Mouse (Mus musculus): ENCODE results near the gene Il33. TPM values are rescaled to one million over a fixed set of nuclear protein-coding genes. Genes with fewer than 3 reads are reported as not detected.
A peak's percentile ranks its signal among the peaks of the same experiment; 100 is the strongest.

Il33 gene
- 10 to 100 TPM; 31.9 to 34.2 TPM for total RNA-seq (2021)

DNA sequence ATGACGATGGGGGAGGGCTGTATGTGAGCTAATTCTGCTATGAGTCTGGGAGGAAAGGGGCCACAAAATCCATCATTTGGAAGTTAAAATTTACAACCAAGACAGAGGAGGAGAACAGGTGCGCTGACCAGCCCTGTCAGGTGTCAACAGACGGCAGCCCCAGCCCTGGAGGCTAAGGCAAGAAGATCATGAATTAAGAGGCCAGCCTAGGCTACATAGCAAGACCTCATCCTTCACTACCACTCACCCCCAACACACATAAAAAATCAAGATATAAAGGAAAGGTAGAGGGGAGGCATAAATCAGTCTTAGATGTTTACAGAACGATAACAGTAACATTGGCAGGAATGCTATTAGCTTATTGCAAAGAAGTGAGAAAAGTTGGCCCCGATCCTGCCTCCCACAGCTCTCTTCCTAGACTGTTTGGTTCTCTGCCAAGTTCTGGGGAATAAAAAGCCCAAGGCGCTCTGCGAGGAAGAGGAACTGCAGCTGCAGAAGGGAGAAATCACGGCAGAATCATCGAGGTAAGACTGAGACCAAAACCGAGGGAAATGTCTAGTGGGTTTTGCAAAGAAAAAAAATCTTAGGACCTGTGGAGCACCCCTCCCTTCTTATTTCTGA, at the start of gene Il33:
Gene Il33, plus strand, starts transcription at position 477 of the 621 bp plus-strand sequence.
- DNase-seq = peak; percentile 50 to 54

DNA sequence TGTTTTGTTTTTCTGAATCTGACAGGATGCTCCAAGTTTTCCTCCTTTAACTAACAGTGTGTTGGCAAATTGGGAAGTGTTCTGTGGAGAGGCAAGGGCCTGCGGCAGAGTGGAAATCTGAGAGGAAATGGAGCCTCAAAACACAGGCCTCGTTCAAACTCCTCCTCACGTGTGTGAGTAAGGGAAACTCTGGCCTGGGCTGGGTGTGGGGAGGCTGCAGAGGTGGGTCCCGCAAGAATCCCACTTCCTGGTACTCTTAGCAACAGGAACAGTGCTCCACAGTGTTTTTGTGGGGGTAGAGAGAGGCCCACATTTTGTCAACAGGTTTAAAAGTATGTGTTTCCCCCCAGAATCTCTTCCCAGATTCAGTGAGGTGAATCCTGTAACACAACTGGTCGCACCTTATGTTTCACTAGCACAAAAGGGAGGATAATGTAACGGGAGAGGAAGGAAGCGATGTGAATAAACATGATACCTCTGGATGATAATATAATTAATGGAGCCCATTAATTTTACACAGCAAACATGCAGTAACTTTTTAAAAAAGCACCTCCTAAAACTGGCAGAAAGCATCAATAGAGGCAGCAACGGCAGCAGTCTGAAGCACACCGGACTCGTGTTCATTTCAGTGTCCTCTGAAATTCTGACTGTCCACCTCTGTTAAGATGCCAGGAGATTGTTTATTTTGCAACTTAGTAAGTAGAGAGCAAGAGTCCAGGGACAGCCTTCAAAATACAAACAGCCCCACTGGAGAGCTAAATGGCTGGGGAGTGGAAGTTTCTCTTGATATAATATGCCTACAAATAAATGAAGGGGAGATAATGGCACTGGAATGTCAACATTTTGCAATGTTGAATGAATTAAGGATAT, 47.3 kb upstream of the Il33 start:
- no peak for DNase-seq

DNA sequence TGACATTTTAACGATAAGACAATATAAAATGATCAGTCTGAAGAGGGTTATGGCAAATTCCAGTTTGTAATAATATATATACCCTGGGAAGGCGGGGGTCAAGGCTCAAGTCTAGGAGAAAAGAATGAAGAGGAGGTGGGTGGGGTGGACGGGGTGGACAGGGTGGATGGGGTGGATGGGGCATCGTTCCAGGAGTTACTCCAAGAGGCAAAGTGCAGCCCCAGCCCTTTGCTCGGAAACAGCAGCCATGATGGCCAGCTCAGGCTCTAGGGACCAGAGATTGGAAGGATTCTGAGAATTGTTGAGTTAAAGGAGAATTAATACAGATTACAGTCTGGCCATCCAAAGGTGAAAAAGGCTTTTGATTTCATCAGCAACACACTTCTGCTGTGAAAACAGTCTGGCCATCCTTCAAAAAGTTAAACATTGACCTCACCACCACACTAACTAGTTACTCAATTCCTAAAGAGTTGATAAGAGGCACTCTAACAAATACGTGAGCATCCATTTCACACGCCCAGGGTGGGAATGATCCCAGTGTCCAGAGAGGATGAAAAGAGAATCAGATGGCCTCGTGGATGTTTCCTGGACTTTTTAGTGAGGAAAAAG, 45.9 kb upstream of the Il33 start:
- no peak for DNase-seq

DNA sequence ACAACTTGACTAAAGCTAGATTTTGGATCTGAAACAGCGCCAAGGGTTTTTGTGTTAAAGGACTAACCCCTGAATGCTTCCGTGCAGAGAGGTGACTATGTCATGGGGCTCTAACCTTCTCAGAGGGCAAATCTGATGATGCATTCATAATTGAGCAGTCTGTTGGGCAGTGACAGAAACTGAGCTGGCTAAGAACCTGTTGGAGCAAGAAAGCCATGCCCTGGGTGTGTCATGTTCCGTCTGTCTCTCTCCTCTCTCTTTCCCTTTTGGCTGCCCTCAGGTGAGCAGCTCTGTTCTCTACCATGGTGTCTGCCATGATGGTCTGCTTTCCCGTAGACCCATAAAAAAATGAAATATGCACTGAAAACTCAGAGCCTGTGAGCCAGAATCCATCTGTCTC, 44.0 kb upstream of the Il33 start:
- no peak for DNase-seq

DNA sequence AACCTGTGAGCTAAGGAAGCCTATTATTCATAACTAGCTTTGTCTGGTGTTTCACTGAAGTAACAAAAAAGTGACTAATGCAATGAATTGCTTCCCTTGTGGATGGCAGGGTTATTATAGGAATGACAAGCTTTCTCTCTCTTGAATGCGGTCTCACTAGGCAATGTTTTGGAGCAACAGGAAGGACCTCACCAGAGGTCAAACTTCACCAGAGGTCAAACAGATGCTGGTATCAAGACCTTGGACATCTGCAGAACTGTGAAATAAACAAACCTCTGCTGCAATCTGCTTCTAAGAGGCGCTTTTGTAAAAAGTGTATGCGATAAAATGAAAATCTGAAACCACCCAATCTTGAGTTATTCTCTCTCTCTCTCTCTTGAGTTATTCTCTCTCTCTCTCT, 42.2 kb upstream of the Il33 start:
- no peak for DNase-seq

DNA sequence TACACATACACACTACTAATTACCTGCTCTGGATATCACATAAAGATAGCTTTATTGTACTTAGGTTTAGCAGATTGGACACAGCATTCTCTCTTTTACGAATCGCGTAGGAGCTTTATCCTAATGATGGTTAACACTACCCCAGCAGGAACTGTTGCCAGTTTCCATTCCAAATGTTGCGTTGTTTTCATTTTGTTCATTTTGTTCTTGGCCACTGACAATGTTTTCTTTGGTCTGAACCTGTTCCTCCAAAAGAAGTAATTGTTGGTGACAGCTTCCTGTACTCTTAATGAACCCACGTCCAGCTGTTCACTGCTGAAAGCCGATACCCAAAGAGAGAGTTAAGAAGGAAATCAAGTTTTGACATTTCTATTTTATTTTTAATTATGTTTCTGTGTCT, 39.4 kb upstream of the Il33 start:
- DNase-seq = no peak

DNA sequence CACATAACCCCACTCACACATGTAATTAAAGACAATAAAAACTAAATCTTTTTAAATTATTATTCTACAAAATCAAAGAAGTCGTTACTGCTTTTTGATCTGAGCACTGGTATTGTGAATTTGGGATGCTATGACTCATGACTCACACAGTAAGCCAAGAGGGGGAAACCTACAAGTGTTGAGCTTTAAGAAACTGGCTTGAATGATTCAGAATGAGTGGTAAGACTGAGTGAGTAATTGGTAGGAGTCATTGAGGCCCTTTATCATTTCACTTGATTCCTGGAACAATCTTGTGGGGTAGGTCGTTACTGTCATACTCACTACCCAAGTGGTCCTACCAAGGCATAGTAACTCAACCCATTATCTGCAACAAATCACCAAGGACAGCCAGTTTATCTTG, 37.4 kb upstream of the Il33 start:
- no peak for DNase-seq

DNA sequence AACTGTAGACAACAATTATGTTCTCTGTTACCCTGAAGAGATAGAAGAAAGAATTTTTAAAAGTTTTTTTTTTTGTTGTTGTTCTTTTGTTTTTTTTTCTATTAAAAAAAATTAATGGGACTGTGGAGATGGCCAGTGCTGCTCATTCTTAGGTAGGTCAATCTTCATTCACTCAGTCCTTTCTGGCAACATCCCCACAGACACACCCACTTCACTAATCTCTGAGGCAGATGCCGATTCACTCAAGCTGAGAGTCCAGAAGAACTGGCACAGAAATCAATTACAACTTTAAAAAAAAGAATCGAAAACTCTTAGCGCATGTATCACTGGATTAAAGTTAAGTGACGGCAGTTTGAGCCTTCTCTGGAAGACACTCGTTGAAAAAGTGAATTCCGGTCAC, 36.0 kb upstream of the Il33 start:
- no peak for DNase-seq

DNA sequence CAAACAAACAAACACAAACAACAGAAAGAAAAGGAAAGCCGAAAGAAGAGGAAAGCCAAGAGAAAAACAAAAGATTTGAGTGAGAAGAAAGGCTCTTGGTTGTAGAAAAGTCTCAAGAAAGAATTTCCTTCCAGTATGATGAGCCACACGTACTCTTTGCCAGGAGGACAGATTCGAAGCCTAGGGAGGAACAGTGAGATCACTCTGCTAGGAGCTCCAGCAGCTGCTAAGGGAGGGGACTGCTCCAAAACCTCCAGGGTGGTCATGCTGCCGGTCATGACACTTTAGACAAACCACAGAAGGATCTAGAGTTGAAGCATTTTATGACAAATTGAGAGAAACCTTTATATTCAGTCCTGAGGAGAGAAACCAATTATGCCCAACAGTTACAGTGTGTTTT, 32.9 kb upstream of the Il33 start:
- DNase-seq = no peak

DNA sequence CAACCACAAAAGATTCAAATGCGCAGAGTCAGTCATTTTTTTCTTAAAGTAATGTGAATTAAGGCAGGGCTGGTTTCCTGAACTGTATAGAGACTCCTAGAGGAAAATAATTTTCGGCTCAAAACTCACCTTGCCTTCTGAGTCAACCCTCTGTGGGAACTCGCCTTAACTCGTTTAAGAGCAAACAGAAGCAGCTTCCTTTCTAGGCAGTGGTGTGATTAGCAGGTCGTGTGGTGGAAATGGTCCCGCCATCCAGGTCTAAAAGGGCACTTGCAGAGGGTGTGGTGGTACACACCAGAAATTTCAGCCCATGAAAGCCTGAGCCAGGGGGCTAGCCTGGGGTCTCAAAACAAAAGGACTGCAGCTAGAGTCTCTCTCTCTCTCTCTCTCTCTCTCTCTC, 32.1 kb upstream of the Il33 start:
- DNase-seq = no peak

DNA sequence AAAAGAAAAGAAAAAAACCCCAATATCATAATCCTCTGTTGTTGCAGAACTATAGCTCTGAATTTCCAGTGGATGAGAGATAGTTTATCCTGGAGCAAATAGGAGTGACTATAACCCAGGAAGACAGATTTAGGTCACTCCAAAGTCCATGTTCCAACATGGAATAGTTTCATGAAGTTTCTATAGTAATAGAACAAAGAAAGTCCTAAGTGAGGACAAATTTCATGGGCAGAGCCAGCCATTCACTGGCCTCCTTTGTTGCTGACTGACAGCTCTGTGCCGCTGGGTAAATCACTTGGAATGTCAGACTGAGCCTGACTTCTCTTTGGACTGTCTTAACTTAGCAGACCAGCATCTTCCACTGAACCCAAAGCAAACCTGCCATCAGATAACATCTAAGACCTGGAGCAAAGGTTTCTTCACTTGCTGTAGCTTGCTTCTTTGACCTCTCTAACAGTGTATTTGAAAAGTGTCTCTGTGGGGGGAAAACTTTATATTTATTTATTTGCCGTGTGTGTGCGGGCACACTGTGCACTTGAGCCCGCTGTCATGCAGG, 31.1 kb upstream of the Il33 start:
- no peak for DNase-seq

DNA sequence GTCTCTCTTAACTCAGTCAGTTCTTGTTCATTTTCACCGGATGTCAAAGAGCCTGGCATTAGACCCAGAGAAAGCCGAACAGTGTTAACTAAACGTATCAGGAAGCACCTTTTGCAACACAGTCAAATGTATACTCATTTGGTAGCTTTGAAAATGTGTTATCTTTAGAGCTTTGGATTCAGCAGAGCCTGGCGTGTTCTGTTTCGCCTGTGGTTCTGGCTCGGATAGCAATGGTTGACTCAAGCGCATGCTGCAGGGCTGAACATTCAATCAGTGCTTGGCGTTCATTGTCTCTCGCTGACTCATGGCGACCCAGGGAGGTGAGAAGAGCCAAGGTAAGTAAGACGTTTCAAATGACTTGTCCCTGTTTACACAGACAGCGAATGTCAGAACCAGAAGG, 30.5 kb upstream of the Il33 start:
- no peak for DNase-seq

DNA sequence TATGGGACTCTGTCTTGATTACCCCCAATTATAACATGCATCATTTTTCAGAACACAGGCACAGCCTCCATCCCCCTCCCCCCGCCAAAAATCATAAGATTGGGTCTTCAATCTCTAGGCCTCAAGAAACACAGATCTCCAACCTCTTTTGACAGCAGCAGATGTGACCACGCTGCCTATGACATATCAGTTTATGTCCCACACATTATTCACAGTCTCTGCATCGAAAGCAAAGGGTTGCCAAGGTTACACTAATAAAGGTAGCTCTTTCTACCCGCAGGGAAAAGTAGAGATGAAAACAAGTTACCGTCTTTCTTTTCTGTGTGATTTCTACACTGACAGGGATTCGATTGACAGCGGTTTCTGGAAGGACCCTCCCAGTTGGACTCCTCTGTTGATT, 29.9 kb upstream of the Il33 start:
- no peak for DNase-seq

DNA sequence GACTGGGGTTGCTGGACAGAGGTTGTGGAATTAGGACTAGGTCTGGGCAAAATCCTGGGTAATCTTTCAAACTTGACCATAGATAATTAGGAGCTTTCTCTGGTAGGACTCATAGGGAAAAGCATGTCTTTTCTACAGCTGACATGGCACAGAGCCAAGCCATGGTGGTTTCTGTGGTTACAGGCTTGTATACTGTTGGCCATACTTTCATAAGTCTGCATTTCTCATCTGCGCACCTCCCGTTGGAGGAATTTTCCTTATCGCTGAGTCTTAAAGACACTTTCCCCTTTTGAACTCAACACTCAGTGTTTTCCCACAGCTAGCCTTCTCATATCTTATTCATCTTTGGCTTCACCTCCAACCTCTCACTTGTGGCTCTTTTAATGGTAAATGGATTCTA, 24.6 kb upstream of the Il33 start:
- no peak for DNase-seq

DNA sequence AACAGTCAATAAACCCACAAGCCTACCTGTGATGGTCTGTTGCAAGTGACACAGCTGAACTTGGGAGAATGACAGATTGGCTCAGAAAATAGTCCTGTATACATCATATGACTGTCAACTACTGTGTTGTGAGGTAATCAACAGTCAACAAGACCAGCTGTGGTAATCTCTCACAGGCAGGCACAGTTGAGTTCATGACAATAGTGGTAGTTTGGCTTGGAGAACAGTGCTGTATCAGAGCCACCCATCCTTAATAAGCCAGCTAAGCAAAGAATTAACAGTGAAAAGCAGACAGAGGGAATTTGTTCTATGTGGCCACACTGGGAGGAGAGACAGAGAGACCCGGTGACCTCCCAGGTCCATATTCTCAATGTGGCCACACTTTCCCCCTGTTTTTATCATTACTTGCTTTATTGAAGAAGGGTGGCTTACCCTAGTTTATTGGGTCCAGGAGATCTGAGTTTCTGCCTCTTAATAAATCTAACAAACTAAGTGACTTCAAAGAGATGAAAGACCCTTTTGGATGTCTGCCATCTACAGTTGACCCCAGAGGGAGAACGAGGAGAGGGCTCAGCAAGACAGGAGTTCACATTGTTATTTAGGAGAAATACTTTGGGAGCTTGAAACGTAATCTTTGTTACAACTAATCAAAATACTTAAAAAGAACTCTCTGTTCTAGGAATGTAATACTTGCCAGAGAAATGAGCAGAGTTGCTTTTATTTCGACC, 22.4 kb upstream of the Il33 start:
- no peak for DNase-seq

DNA sequence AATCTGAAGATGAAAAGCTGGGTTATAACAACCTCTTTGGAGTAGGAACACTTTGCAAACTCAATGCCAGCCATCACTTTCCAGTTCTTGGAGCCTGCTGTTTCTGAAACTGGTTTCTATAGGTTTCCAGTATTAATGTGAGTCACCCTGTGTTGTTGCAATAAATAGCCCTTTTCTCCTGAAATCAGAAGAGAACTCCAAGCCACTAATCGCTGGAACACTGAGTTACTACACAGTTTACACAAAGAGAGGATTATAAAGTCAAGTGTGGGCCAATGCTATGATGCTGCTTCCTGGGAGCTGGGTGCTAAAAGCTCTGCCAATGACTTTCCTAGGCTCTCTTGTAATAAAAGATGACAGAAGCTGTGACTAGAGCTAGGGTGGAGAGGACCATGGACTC, 19.0 kb upstream of the Il33 start:
- DNase-seq = no peak

DNA sequence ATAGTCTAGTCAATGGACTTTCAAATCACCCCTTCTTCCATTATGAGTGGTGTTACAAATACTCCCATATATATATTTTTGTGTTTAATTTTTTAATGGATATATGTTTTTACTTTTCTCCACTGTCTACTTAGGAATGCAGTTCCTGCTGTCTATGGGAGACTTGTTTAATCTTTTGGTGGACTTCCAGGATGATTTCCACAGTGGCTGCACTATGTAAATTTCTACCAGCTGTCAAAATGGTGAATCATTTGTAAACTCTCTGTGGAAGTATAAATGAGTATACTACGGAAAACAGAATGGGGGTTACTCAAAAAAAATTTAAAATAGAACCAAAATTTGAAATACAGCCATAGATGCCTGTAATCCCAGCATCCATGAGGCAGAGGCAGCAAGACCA, 15.7 kb upstream of the Il33 start:
- DNase-seq = no peak

DNA sequence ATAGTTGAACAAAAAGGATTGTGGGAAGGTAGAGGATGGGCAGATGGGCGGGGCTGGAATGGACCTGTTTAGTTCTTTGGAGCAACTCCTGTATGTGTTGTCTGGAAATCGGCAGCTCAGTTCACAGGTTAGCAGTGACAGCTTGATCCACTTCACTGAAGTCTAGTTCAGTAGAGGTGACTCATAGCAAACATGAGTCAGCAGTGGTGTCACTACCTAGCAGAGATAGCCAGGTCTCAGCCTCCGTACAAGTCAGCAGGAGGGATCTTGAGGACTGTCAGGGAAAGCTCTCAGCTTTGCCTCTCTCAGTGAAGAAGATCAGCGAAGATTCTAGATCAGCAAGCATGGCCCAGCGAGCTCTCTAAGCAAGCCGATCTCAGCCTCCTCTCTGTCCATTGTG, 13.0 kb upstream of the Il33 start:
- no peak for DNase-seq

DNA sequence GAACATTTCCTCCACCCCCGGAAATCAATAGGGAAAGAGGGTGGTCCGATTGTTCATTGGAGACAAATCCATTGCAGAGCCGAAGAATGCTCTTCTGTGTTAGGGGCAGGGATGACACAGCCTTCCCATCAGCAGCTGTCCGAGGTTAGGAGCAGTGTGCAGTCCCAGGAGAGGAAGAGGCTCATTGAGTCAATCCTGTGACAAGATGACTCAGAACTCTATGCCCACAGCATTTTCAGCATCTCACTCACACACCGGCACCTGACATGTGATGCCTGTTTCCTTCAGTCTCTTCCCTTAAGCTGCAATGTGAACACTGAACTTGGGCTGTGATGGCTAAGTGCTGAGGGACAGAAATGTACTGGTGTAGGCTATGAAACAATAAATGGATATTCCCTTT, 7.5 kb upstream of the Il33 start:
- no peak for DNase-seq

DNA sequence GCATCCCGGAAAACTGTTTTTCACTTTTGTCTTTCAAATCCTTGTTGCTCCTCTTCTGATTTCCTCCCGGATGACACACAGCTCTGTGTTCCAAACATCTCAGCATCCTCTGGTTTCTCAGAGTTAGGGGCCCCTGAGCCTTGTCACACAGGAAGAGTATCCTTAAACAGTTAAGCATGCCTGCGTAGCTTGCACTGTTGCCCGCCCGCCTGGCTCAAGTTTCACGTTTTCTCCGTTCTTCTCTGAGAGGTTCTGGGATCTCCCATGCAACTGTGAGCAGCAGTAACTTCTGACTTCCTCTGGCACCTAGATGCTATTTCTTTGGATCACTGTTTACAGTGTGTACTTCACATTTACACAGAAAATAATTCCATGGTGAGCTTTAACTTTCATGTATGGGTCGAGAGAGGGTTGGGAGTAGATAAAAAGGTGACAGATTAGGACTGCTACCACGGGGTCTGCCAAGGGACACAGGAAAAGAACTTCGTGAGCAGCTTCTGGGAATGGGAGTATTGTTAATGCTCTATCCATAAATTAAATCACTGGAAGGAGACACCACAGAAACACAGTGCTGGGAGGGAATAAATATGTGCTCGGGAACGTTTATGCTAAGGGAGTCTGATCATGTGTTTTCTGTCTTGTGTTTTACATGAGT, 1.3 kb downstream of the Il33 start:
- no peak for DNase-seq

DNA sequence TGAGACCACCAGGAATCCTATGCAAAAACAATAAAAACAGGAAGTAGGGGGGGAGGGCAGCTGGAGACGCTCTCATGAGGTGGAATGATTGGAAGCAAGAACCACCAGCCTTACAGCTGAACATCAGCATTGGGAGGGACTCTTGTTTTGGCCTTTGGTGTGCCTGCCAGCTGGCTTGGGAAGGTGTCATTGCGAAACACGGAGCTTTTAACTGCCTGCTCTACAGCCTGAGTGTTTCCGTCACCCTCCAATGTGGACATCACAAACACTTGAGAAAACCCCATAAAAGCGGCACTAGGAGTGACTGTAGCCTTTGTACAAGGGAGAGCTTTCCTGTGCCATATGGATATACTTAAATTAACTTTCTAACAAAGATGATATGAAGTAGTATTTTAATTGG, 5.4 kb downstream of the Il33 start:
- DNase-seq = no peak

DNA sequence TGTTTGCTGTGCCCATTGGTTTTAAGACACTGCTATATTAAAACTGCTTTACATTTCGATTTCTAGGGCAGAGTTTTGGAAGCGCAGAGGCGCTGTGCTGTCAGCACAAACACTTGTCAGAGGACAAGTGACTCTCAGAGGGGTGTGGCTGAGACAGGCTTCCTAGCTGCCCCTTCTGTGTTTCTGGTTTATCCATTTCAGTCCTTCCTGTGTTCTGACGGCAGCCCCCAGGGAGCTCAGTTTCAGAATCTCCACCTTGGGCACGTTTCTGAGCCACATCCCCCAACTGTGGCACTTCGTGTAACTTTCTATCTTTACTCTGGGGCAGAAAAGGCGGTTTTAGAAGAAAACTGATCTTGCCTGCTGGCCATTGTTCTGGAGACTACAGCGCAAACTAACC, 12.5 kb downstream of the Il33 start:
- no peak for DNase-seq

Measured in layer of hippocampus, postnatal 36 days (tissue).